Mouse (Mus musculus) CH12.LX (cell line): ENCODE results near the gene Gipc2. TPM values are rescaled to one million over a fixed set of nuclear protein-coding genes. Genes with fewer than 3 reads are reported as not detected.
A peak's percentile ranks its signal among the peaks of the same experiment; 100 is the strongest.

Experiments used
- DNase-seq: peaks from one replicate; pipeline ENCODE4 v3.0.0-alpha.2; 2013; ENCODE audit errors: extremely low read depth
- H3K27ac ChIP-seq: 2 replicates; pipeline ENCODE4 v1.5.1; 2012; ENCODE audit warnings: low read depth, mild to moderate bottlenecking, control low read depth, moderate library complexity; ENCODE audit not compliant: insufficient read depth
- H3K27me3 ChIP-seq: replicated peaks from 2 replicates; pipeline ENCODE3; 2012; ENCODE audit warnings: inconsistent platforms
- H3K36me3 ChIP-seq, 2 experiments: replicated peaks in 1 of 2; 2 replicates each; pipeline versions ENCODE3 to v1.6.1; 2012; ENCODE audit warnings: inconsistent platforms in 1 of 2, low read length in 1 of 2, mild to moderate bottlenecking in 1 of 2, mixed read lengths in 1 of 2, moderate library complexity in 1 of 2; ENCODE audit not compliant: control insufficient read depth in 1 of 2, insufficient read depth in 1 of 2
- H3K4me1 ChIP-seq, 2 experiments: 2 replicates each; pipeline ENCODE4 v1.6.1; 2012; ENCODE audit warnings: inconsistent platforms in 1 of 2, moderate library complexity in 1 of 2; ENCODE audit not compliant: insufficient read depth in 2 of 2, control insufficient read depth in 1 of 2
- H3K4me2 ChIP-seq: 2 replicates; pipeline ENCODE4 v1.6.1; 2012; ENCODE audit warnings: low read depth, mild to moderate bottlenecking, control low read depth; ENCODE audit not compliant: poor library complexity, insufficient read depth, severe bottlenecking
- H3K4me3 ChIP-seq, 3 experiments: fragments of 150-350 bp in 1 of 3; sonication (generic) in 1 of 3; replicated peaks in 1 of 3; 2 replicates each; pipeline versions ENCODE3 to v1.5.1; 2011 to 2012; ENCODE audit warnings: low read depth in 2 of 3, low read length in 2 of 3, mild to moderate bottlenecking in 2 of 3, moderate library complexity in 2 of 3, control low read depth in 1 of 3, improper control_type of control experiment in 1 of 3, inconsistent platforms in 1 of 3, mixed read lengths in 1 of 3; ENCODE audit not compliant: poor library complexity in 1 of 3
- H3K79me2 ChIP-seq: replicated peaks from 2 replicates; pipeline ENCODE4 v1.6.1; 2012; ENCODE audit warnings: mild to moderate bottlenecking, moderate library complexity; ENCODE audit not compliant: control insufficient read depth, poor library complexity, insufficient read depth, severe bottlenecking; ENCODE audit errors: extremely low read depth
- H3K9ac ChIP-seq: 2 replicates; pipeline ENCODE4 v1.6.1; 2012; ENCODE audit warnings: low read depth, mild to moderate bottlenecking, control low read depth, moderate library complexity; ENCODE audit not compliant: insufficient read depth
- H3K9me3 ChIP-seq: replicated peaks from 2 replicates; pipeline ENCODE3; 2012; ENCODE audit warnings: low read length, inconsistent platforms, mixed read lengths
- CHD2 ChIP-seq: IDR thresholded peaks from 2 replicates; pipeline ENCODE4 v1.6.1; 2011; ENCODE audit warnings: low read length, improper control_type of control experiment
- CTCF ChIP-seq, 2 experiments: IDR thresholded peaks in 1 of 2; conservative IDR thresholded peaks in 1 of 2; 2 replicates each; pipeline ENCODE4 v1.5.1; 2011 to 2012; ENCODE audit warnings: low read depth in 2 of 2, low read length in 2 of 2, improper control_type of control experiment in 1 of 2, inconsistent platforms in 1 of 2, mild to moderate bottlenecking in 1 of 2, moderate library complexity in 1 of 2
- ELF1 ChIP-seq: IDR thresholded peaks from 2 replicates; pipeline ENCODE4 v1.6.1; 2014; ENCODE audit warnings: low read depth, mild to moderate bottlenecking, inconsistent platforms, low read length, improper control_type of control experiment
- JUN ChIP-seq: IDR thresholded peaks from 2 replicates; pipeline ENCODE4 v1.6.1; 2011; ENCODE audit warnings: low read depth, mild to moderate bottlenecking, low read length, improper control_type of control experiment, moderate library complexity; ENCODE audit not compliant: insufficient read depth
- KAT2A ChIP-seq: IDR thresholded peaks from 2 replicates; pipeline ENCODE4 v1.6.1; 2012; ENCODE audit warnings: low read length, improper control_type of control experiment, inconsistent platforms; ENCODE audit not compliant: insufficient replicate concordance
- MAX ChIP-seq: IDR thresholded peaks from 2 replicates; pipeline ENCODE4 v1.6.1; 2011; ENCODE audit warnings: low read length, improper control_type of control experiment
- MAZ ChIP-seq: IDR thresholded peaks from 2 replicates; pipeline ENCODE4 v1.6.1; 2012; ENCODE audit warnings: low read depth, mild to moderate bottlenecking, inconsistent platforms, low read length, improper control_type of control experiment, moderate library complexity
- MEF2A ChIP-seq: IDR thresholded peaks from 2 replicates; pipeline ENCODE4 v1.6.1; 2014; ENCODE audit warnings: low read depth, mild to moderate bottlenecking, inconsistent platforms, low read length, improper control_type of control experiment, borderline replicate concordance
- MXI1 ChIP-seq: IDR thresholded peaks from 2 replicates; pipeline ENCODE4 v1.6.1; 2011; ENCODE audit warnings: mild to moderate bottlenecking, low read depth, low read length, improper control_type of control experiment
- MYC ChIP-seq: IDR thresholded peaks from 2 replicates; pipeline ENCODE4 v1.6.1; 2011; ENCODE audit warnings: low read depth, mild to moderate bottlenecking, improper control_type of control experiment, low read length
- NELFE ChIP-seq: IDR thresholded peaks from 2 replicates; pipeline ENCODE4 v1.6.1; 2011; ENCODE audit warnings: low read depth, low read length, improper control_type of control experiment
- NRF1 ChIP-seq: IDR thresholded peaks from 2 replicates; pipeline ENCODE4 v1.6.1; 2014; ENCODE audit warnings: low read depth, mild to moderate bottlenecking, inconsistent platforms, low read length, improper control_type of control experiment, moderate library complexity
- POLR2A ChIP-seq: IDR thresholded peaks from 2 replicates; pipeline ENCODE4 v1.6.1; 2011; ENCODE audit warnings: low read depth, mild to moderate bottlenecking, improper control_type of control experiment, low read length
- POLR2AphosphoS2 ChIP-seq: IDR thresholded peaks from 2 replicates; pipeline ENCODE4 v1.6.1; 2011; ENCODE audit warnings: low read depth, low read length, improper control_type of control experiment
- RAD21 ChIP-seq: IDR thresholded peaks from 2 replicates; pipeline ENCODE4 v1.6.1; 2011; ENCODE audit warnings: low read depth, mild to moderate bottlenecking, low read length, improper control_type of control experiment, moderate library complexity
- SIN3A ChIP-seq: IDR thresholded peaks from 2 replicates; pipeline ENCODE4 v1.6.1; 2012; ENCODE audit warnings: low read length, improper control_type of control experiment, inconsistent platforms
- TBP ChIP-seq: conservative IDR thresholded peaks from 2 replicates; pipeline ENCODE4 v1.6.1; 2011; ENCODE audit warnings: low read depth, low read length, improper control_type of control experiment
- TCF12 ChIP-seq: IDR thresholded peaks from 2 replicates; pipeline ENCODE4 v1.6.1; 2014; ENCODE audit warnings: low read depth, mild to moderate bottlenecking, inconsistent platforms, low read length, improper control_type of control experiment
- USF1 ChIP-seq: IDR thresholded peaks from 2 replicates; pipeline ENCODE4 v1.6.1; 2014; ENCODE audit warnings: low read depth, mild to moderate bottlenecking, inconsistent platforms, low read length, improper control_type of control experiment
- ZC3H11A ChIP-seq: IDR thresholded peaks from 2 replicates; pipeline ENCODE4 v1.6.1; 2012; ENCODE audit warnings: low read depth, mild to moderate bottlenecking, inconsistent platforms, low read length, improper control_type of control experiment
- ZMIZ1 ChIP-seq: IDR thresholded peaks from 2 replicates; pipeline ENCODE4 v1.6.1; 2012; ENCODE audit warnings: low read depth, mild to moderate bottlenecking, inconsistent platforms, low read length, improper control_type of control experiment
- ZNF384 ChIP-seq: IDR thresholded peaks from 2 replicates; pipeline ENCODE4 v1.6.1; 2012; ENCODE audit warnings: low read depth, low read length, improper control_type of control experiment, inconsistent platforms
- dilution Hi-C: fragments of 300-500 bp; cut with MboI; formaldehyde crosslinking; loops from 2 replicates; pipeline ENCODE4 v1.14.3; 2020; ENCODE audit warnings: low sequenced_read_pairs; ENCODE audit not compliant: extremely low pct_unique_long_range_greater_than_20kb, extremely low pct_ligation_motif_present
- in situ Hi-C: fragments of 300-500 bp; cut with MboI; formaldehyde crosslinking; loops from 3 replicates; pipeline ENCODE4 v1.14.3; 2019; ENCODE audit warnings: low sequenced_read_pairs, low pct_ligation_motif_present, low pct_unique_long_range_greater_than_20kb, mixed read lengths
- polyA plus RNA-seq: library from polyadenylated mRNA; unstranded; fragments of >175 nt; gene quantifications from 2 replicates; pipeline ENCODE4 v1.2.1, GENCODE M21; 2012; ENCODE audit warnings: low read depth; ENCODE audit not compliant: insufficient read length
- total RNA-seq, 2 experiments: library from RNA; depleted of rRNA; stranded (reverse); fragments of 300-350 nt in 1 of 2; fragments of >200 nt in 1 of 2; gene quantifications; 2 replicates each; pipeline ENCODE4 v1.2.3; 2012 to 2014

The Gipc2 gene
- total and polyA plus RNA-seq, 3 experiments: 0.24 to 1.2 (median 0.38) TPM

DNA sequence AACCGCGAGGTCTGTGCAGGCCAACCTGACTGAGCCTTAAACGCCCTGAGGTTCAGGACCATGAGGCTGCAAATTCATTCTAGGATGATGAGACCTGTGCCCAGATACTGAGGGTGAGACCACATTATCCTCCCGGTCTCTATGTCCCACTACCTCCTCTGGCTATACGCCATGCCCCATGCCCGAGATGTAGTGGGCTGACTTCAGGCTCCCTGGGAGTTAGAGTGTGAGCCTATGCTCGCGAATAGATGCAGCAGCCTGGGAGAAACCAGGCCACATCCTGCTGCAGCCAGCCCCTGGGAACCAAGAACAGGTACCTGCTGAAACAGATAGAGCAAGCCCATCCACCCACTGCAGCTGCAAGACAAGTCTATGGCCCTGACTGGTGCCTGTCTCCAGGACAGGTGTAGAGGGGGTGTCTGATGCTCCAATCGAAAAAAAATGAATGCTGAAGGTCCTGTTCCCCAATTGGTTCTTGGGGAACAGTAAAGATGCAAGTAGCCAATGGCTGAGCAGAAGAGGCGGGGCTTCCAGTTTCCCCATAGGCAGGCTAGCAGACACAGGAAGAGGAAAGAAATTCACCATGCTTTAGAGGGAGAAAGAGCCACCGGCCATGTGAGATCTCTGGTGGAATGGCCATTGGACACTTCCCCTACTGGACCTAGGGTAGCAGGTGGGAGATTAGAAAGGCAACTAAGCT is 65.8 kb downstream of the Gipc2 start:
- peaks cover 0 to 3% of the 10 kb centered on the region in 2 experiments for H3K36me3 ChIP-seq
- H3K4me1 ChIP-seq: peaks cover 0 to 18% of the 10 kb centered on the region in 2 experiments; a peak in 3 of 4 replicates
- TF ChIP-seq TCF12 (peak; percentile 56), MEF2A (no peak), MYC (peak; percentile 89), SIN3A (no peak), KAT2A (0 out of 2 replicates have a peak, but pooled peaks have one; percentile 10), JUN (no peak), MXI1 (peak; percentile 61; the same call in 1 of the 2 replicates), ELF1 (peak; percentile 80), CTCF (conservative IDR thresholded peaks at IDR 0.05 in 1 of 2, IDR thresholded peaks at IDR 0.05 in 1 of 2; ENCODE audit: low read depth in 2 of 2, low read length in 2 of 2) (no peak), MAX (peak; percentile 78), MAZ (0 out of 2 replicates have a peak, but pooled peaks have one; percentile 29), USF1 (no peak), TBP (peak; percentile 85), ZNF384 (peak; percentile 88), NELFE (peak; percentile 51; the same call in 1 of the 2 replicates), CHD2 (peak; percentile 79), RAD21 (no peak), POLR2A (peak; percentile 78), ZC3H11A (no peak), ZMIZ1 (no peak), NRF1 (no peak), POLR2AphosphoS2 (no peak)
- TF ChIP-seq, all 38 proteins: peak for 12
- dilution Hi-C loops (no loop called here), in situ Hi-C loops (loop anchor here (25.0 kb wide), 1 partner anchor 637 kb away; no protein-coding TSS in a partner anchor)
- Histone ChIP-seq H3K27ac (no peak overlapping the region), H3K79me2 (no peaks in the 10 kb centered on the region), H3K9ac (no peak overlapping the region), H3K4me3 (peak overlapping the region in 2 of 3 experiments; percentile 49 to 51), H3K9me3 (peaks cover 16% of the 10 kb centered on the region), H3K27me3 (no peaks in the 10 kb centered on the region), H3K4me2 (peak overlapping the region; percentile 2; the same call in 1 of the 2 replicates)
- DNase-seq: peak; percentile 97
